ENCODE assay signal across 11 mouse cellular contexts in genomic region chr11:57652206-57652922, GRCm38 (mm10). TPM values are rescaled to one million over a fixed set of nuclear protein-coding genes. Genes with fewer than 3 reads are reported as not detected.
DNase-seq lines count a peak whose midpoint lies in the region; ATAC-seq and TF ChIP-seq lines count a peak whose summit lies in the region.
"Had no signal": no experiment of that assay in that cellular context is flagged by ENCODE, and none has a peak within 500 bp of the region (broad histone marks: within the 10 kb centered on the region; RNA-seq: fewer than 3 reads in every experiment).

No protein-coding gene starts in this region.

- no peak for TF ChIP-seq CTCF in testis, adult 2 months (IDR thresholded peaks at IDR 0.05; ENCODE audit: control insufficient read depth, insufficient read depth, insufficient replicate concordance, low read depth, low read length)

- no peaks in the 10 kb centered on the region; the same call in 1 of the 2 replicates for H3K27me3 ChIP-seq in heart, embryonic 11.5 days (ENCODE audit: control insufficient read depth, insufficient read depth, low read length)
- H3K27me3 ChIP-seq in testis, adult 2 months (ENCODE audit: control insufficient read depth, insufficient read depth, low read length) = no peaks in the 10 kb centered on the region
- H3K27me3 ChIP-seq in limb, embryonic 10.5 days (ENCODE audit: low read depth, poor library complexity, severe bottlenecking) = peaks cover 9% of the 10 kb centered on the region; the same call in 1 of the 2 replicates
- H3K27me3 ChIP-seq in hindbrain, embryonic 11.5 days (ENCODE audit: control insufficient read depth, insufficient read depth, low read length) = no peaks in the 10 kb centered on the region

- 80% methylated on average over 23 of the region's 23 CpGs for WGBS in heart, embryonic 11.5 days (ENCODE audit: insufficient replicate concordance)
- 80% methylated on average over 23 of the region's 23 CpGs for WGBS in limb, embryonic 10.5 days
- 70% methylated on average over 23 of the region's 23 CpGs for WGBS in hindbrain, embryonic 11.5 days

- DNase-seq in heart, postnatal 10 days = no peak
- DNase-seq in testis, postnatal 14 days (ENCODE audit: low spot score) = no peak
- no peak for DNase-seq in limb, embryonic 10.5 days (ENCODE audit: low spot score)
- peak; percentile 41 for DNase-seq in testis, postnatal 10 days (ENCODE audit: low spot score)
- no peak for DNase-seq in hindbrain, embryonic 11.5 days (ENCODE audit: low spot score)
- DNase-seq: adrenal gland, postnatal 10 days; heart, adult 18-20 months; lung, adult 2 months; thymus, adult 2 months had no signal

- no peak overlapping the region for H3K4me3 ChIP-seq in heart, embryonic 11.5 days (ENCODE audit: low read depth, low read length)
- H3K4me3 ChIP-seq in testis, adult 2 months (ENCODE audit: control insufficient read depth, low read depth, low read length) = peak overlapping the region; percentile 66
- no peak overlapping the region for H3K4me3 ChIP-seq in limb, embryonic 10.5 days
- no peak overlapping the region for H3K4me3 ChIP-seq in hindbrain, embryonic 11.5 days (ENCODE audit: low read depth, low read length)

- peaks cover 63% of the 10 kb centered on the region for H3K4me1 ChIP-seq in heart, embryonic 11.5 days (ENCODE audit: control insufficient read depth, insufficient read depth, low read length)
- H3K4me1 ChIP-seq in testis, adult 2 months (ENCODE audit: control insufficient read depth, insufficient read depth, low read length) = peaks cover 9% of the 10 kb centered on the region
- peaks cover 91% of the 10 kb centered on the region for H3K4me1 ChIP-seq in limb, embryonic 10.5 days
- H3K4me1 ChIP-seq in hindbrain, embryonic 11.5 days (replicated peaks; ENCODE audit: control insufficient read depth, insufficient read depth, low read length) = peaks cover 15% of the 10 kb centered on the region

- 0 out of 2 replicates have a peak, but pooled peaks have one; percentile 24 for TF ChIP-seq POLR2A in testis, adult 2 months (IDR thresholded peaks at IDR 0.05; ENCODE audit: control insufficient read depth, low read depth, low read length)

- no peak overlapping the region for H3K9ac ChIP-seq in heart, embryonic 11.5 days (ENCODE audit: low read depth, low read length)
- no peak overlapping the region for H3K9ac ChIP-seq in hindbrain, embryonic 11.5 days (ENCODE audit: low read depth, low read length)

- intact Hi-C loops in heart, postnatal 10 days (cut with DNase I) = no loop called here

- 0 out of 2 replicates have a peak overlapping the region, but pooled peaks have one; percentile 81 for H3K27ac ChIP-seq in heart, embryonic 11.5 days (ENCODE audit: low read depth, low read length)
- no peak overlapping the region for H3K27ac ChIP-seq in testis, adult 2 months (ENCODE audit: control insufficient read depth, insufficient read depth, low read depth, low read length)
- peak overlapping the region; percentile 14; the same call in 1 of the 2 replicates for H3K27ac ChIP-seq in limb, embryonic 10.5 days
- no peak overlapping the region for H3K27ac ChIP-seq in hindbrain, embryonic 11.5 days (ENCODE audit: low read depth, low read length)

- H3K9me3 ChIP-seq in heart, embryonic 11.5 days (replicated peaks; ENCODE audit: control insufficient read depth, low read length) = no peaks in the 10 kb centered on the region
- H3K9me3 ChIP-seq in limb, embryonic 10.5 days (replicated peaks) = no peaks in the 10 kb centered on the region
- no peaks in the 10 kb centered on the region for H3K9me3 ChIP-seq in hindbrain, embryonic 11.5 days (ENCODE audit: control insufficient read depth, low read length)

- no peaks in the 10 kb centered on the region for H3K36me3 ChIP-seq in heart, embryonic 11.5 days (ENCODE audit: control insufficient read depth, insufficient read depth, low read length)
- no peaks in the 10 kb centered on the region for H3K36me3 ChIP-seq in testis, adult 2 months (ENCODE audit: control insufficient read depth, insufficient read depth, low read length)
- H3K36me3 ChIP-seq in limb, embryonic 10.5 days = peaks cover 3% of the 10 kb centered on the region; the same call in 1 of the 2 replicates
- no peaks in the 10 kb centered on the region for H3K36me3 ChIP-seq in hindbrain, embryonic 11.5 days (ENCODE audit: control insufficient read depth, insufficient read depth, low read length)

- peak overlapping the region; percentile 35 for H3K4me2 ChIP-seq in heart, embryonic 11.5 days
- no peak overlapping the region for H3K4me2 ChIP-seq in hindbrain, embryonic 11.5 days (replicated peaks; ENCODE audit: low read depth, low read length)

- no peak for ATAC-seq in heart, embryonic 11.5 days (replicated peaks; ENCODE audit: insufficient number of reproducible peaks, low FRiP score, low TSS enrichment)
- ATAC-seq in hindbrain, embryonic 11.5 days (ENCODE audit: low FRiP score) = no peak

RNA-seq across cellular contexts. Expression of gene Galnt10, which starts 7.1 kb away (rescaled TPM):
- polyA plus RNA-seq in heart, embryonic 11.5 days (2014; fragmentation: Nextera tagmentation; extraction: Ambion mirVana) = 7.1 and 10.6 TPM in 2 replicates
- total RNA-seq in heart, postnatal 10 days (2021) = 10 to 100 TPM; 12.2 to 13.0 TPM
- polyA plus RNA-seq in testis, adult 2 months (2012; rRNA removed) = 21.2 and 25.9 TPM in 2 replicates
- 20.3 and 22.3 TPM in 2 replicates for polyA plus RNA-seq in limb, embryonic 10.5 days (2016; fragmentation: Nextera tagmentation; extraction: Ambion mirVana)
- polyA plus RNA-seq in hindbrain, embryonic 11.5 days (2014; fragmentation: Nextera tagmentation; extraction: Ambion mirVana) = 9.7 and 12.0 TPM in 2 replicates

Comparison
In these comparisons a context has a peak if more than half of its experiments do, and no peak if none do; other contexts are left out.
1. H3K27ac ChIP-seq: peak in heart, embryonic 11.5 days (single experiment) and limb, embryonic 10.5 days (single experiment); none in testis, adult 2 months (single experiment) and hindbrain, embryonic 11.5 days (single experiment).